Mouse (Mus musculus) testis, adult 2 months (tissue): ENCODE results near the gene Ppp1ca. TPM values are rescaled to one million over a fixed set of nuclear protein-coding genes. Genes with fewer than 3 reads are reported as not detected.

Experiments used
- H3K27ac ChIP-seq: fragments of 200-500 bp; 2 replicates; pipeline ENCODE4 v1.5.1; 2012; ENCODE audit warnings: low read depth, low read length; ENCODE audit not compliant: control insufficient read depth, insufficient read depth
- H3K27me3 ChIP-seq: fragments of 200-500 bp; 2 replicates; pipeline ENCODE4 v1.6.1; 2012; ENCODE audit warnings: mild to moderate bottlenecking, low read length, moderate library complexity; ENCODE audit not compliant: control insufficient read depth, insufficient read depth
- H3K36me3 ChIP-seq: fragments of 200-500 bp; 2 replicates; pipeline ENCODE4 v1.6.1; 2012; ENCODE audit warnings: mild to moderate bottlenecking, low read length; ENCODE audit not compliant: control insufficient read depth, insufficient read depth
- H3K4me1 ChIP-seq: fragments of 200-500 bp; 2 replicates; pipeline ENCODE4 v1.6.1; 2012; ENCODE audit warnings: low read length; ENCODE audit not compliant: control insufficient read depth, insufficient read depth
- H3K4me3 ChIP-seq: fragments of 200-500 bp; 2 replicates; pipeline ENCODE4 v1.5.1; 2012; ENCODE audit warnings: low read depth, mild to moderate bottlenecking, low read length, moderate library complexity, mixed read lengths; ENCODE audit not compliant: control insufficient read depth
- CTCF ChIP-seq: fragments of 200-500 bp; IDR thresholded peaks from 2 replicates; pipeline ENCODE4 v1.5.1; 2012; ENCODE audit warnings: low read depth, mild to moderate bottlenecking, inconsistent platforms, low read length, moderate library complexity; ENCODE audit not compliant: control insufficient read depth, insufficient read depth, insufficient replicate concordance
- POLR2A ChIP-seq: fragments of 200-500 bp; IDR thresholded peaks from 2 replicates; pipeline ENCODE4 v1.6.1; 2012; ENCODE audit warnings: low read depth, mild to moderate bottlenecking, inconsistent platforms, low read length, moderate library complexity; ENCODE audit not compliant: control insufficient read depth
- polyA plus RNA-seq: library from polyadenylated mRNA; depleted of rRNA; stranded (reverse); fragments of >200 nt; gene quantifications from 2 replicates; pipeline ENCODE4 v1.2.3, GENCODE M21; 2012

The Ppp1ca gene
- polyA plus RNA-seq, 1 experiment, result 48.8 TPM

- Histone ChIP-seq H3K4me3 (no peak overlapping the region), H3K27ac (no peak overlapping the region), H3K36me3 (no peaks in the 10 kb centered on the region), H3K27me3 (no peaks in the 10 kb centered on the region), H3K4me1 (no peaks in the 10 kb centered on the region)
- TF ChIP-seq POLR2A, result no peak
- TF ChIP-seq CTCF, result no peak
These were observed 35.1 kb upstream of the Ppp1ca start for GRCm38 (mm10) chr19:4156771-4157170.

- no peak for TF ChIP-seq CTCF
- TF ChIP-seq POLR2A, result no peak
- no peak overlapping the region for H3K4me3 ChIP-seq
These were observed 32.8 kb upstream of the Ppp1ca start for GRCm38 (mm10) chr19:4159049-4159448.

DNA sequence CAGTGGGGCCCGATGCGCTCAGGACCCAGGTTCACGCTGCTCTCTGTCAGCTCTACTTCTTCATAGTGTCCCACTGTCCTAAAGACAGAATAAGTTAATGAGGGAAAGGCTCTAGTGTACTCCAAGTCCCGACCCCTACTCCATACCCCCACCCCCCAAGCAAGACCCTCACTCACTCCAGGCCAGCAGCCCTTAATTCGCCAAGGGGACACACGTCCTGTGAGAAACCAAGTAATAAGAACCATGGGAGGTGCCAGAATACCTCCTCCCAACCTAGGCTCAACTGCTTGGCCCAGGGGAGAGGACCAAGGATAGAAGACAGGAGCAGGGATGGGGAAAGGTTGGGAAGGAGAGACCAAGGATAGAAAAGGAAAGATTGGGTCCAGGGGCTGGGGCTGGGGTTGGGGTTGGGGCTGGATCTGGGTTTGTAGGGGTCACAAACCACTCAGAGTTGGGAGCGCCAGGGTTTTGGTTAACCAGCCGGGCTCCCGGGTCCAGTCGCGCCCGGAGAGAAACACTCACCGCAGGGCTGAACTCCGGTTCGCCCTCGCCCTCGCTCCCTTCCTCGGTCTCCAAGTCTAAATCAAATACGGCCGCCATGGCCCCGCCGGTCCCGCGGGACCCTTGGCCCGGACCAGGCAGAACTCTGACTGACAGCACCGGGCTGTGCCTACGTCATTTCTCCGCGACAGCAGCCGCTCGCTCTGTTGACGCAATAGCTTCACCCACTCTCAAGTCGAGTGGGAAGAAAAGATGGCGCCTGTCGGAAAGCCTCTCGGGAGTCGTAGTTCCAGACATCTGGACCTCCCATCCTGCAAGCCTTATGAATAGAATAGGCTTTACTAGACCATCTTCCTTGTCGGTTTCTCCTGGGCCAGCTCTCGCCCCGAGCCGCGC lies 29.0 kb upstream of the Ppp1ca start, which contains the start of gene Rps6kb2:
Rps6kb2 (minus strand) TSS at position 709 of the 897 bp plus-strand sequence.
- Histone ChIP-seq H3K36me3 (no peaks in the 10 kb centered on the region), H3K4me3 (peak within 1 kb of the TSS; percentile 93), H3K4me1 (peaks cover 8% of the 10 kb centered on the region), H3K27ac (peak within 1 kb of the TSS; percentile 33), H3K27me3 (no peaks in the 10 kb centered on the region)
- TF ChIP-seq CTCF (0 out of 2 replicates have a peak, but pooled peaks have one; percentile 6), POLR2A (peak; percentile 63)

More at GRCm38 (mm10) chr19:4159049-4159448, 32.8 kb upstream of the Ppp1ca start:
- H3K36me3 ChIP-seq, result no peaks in the 10 kb centered on the region
- no peaks in the 10 kb centered on the region for H3K27me3 ChIP-seq
- no peak overlapping the region for H3K27ac ChIP-seq
- H3K4me1 ChIP-seq, result peaks cover 8% of the 10 kb centered on the region

DNA sequence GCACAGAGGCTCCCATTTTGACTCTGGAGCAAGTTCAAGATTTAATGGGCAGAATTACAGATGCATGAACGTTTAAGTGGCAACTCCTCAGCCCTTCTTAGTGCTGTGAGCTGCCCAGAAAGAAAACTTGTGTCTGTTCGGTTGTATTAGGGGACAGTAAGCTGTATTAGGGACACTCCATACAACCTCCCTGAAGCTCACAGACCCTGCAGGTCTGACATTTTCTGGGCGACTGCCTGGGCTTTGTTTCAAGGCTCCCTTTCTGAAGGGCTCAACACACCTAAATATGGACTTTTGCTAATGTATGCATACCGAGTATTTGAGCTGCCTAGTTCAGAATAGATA lies 28.4 kb upstream of the Ppp1ca start:
- Histone ChIP-seq H3K27ac (peak overlapping the region; percentile 33), H3K4me3 (peak overlapping the region; percentile 93), H3K36me3 (no peaks in the 10 kb centered on the region), H3K27me3 (no peaks in the 10 kb centered on the region), H3K4me1 (peaks cover 8% of the 10 kb centered on the region)
- TF ChIP-seq POLR2A (no peak), CTCF (no peak)

GRCm38 (mm10) chr19:4164100-4164499 lies 27.8 kb upstream of the Ppp1ca start:
- no peaks in the 10 kb centered on the region for H3K27me3 ChIP-seq
- H3K27ac ChIP-seq, result no peak overlapping the region
- H3K4me1 ChIP-seq, result peaks cover 8% of the 10 kb centered on the region
- TF ChIP-seq POLR2A (no peak), CTCF (no peak)
- H3K4me3 ChIP-seq, result no peak overlapping the region
- no peaks in the 10 kb centered on the region for H3K36me3 ChIP-seq

DNA sequence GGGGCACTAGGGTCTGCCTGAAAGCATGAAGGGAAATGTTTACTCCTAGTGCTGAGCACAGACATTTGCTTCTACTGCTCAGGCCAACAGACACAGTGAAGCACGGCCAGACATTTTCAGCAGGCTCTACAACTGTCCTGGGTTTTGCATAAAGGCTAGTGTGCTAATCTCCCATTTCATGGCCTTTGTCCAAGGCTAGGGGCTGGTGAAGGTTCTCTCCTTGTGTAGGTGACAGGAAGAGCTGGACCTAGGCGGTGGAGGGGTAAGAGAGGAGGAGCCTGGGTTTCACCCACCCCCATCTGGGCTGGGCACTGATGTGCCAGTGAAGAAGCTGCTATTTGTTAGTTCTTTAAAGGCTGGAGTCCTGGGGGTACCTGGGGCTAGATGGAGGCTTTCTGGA lies 27.1 kb upstream of the Ppp1ca start:
- Histone ChIP-seq H3K27ac (no peak overlapping the region), H3K4me1 (peaks cover 9% of the 10 kb centered on the region), H3K27me3 (no peaks in the 10 kb centered on the region), H3K36me3 (no peaks in the 10 kb centered on the region), H3K4me3 (no peak overlapping the region)
- TF ChIP-seq POLR2A, result no peak
- TF ChIP-seq CTCF, result no peak

- H3K4me3 ChIP-seq, result no peak overlapping the region
- H3K4me1 ChIP-seq, result peaks cover 12% of the 10 kb centered on the region
- no peaks in the 10 kb centered on the region for H3K36me3 ChIP-seq
- TF ChIP-seq CTCF, result no peak
- TF ChIP-seq POLR2A, result no peak
- no peak overlapping the region for H3K27ac ChIP-seq
- H3K27me3 ChIP-seq, result no peaks in the 10 kb centered on the region
These were observed 25.0 kb upstream of the Ppp1ca start for GRCm38 (mm10) chr19:4166678-4167476.

GRCm38 (mm10) chr19:4169378-4169784 lies 22.5 kb upstream of the Ppp1ca start:
- TF ChIP-seq CTCF (peak; percentile 41; the same call in 1 of the 2 replicates), POLR2A (peak; percentile 84)

More at GRCm38 (mm10) chr19:4169378-4169784, 22.5 kb upstream of the Ppp1ca start:
- Histone ChIP-seq H3K4me1 (peaks cover 5% of the 10 kb centered on the region), H3K27ac (peak overlapping the region; percentile 46), H3K4me3 (peak overlapping the region; percentile 76), H3K27me3 (no peaks in the 10 kb centered on the region), H3K36me3 (no peaks in the 10 kb centered on the region)
